Mouse (Mus musculus) limb, embryonic 11.5 days (tissue): ENCODE measurements around the gene Bmper. TPM values are rescaled to one million over a fixed set of nuclear protein-coding genes. Genes with fewer than 3 reads are reported as not detected.

Experiments
- ATAC-seq: fragments of 200-750 bp; cut with Nextera tagmentation; 2 replicates; pipeline ENCODE4 v1.8.0; 2017; ENCODE audit warnings: low read depth; ENCODE audit not compliant: insufficient number of reproducible peaks, low FRiP score, low TSS enrichment
- DNase-seq: peaks from one replicate; pipeline ENCODE4 v3.0.0-alpha.2; 2015; ENCODE audit warnings: low spot score
- H3K27ac ChIP-seq: fragments of 300-500 bp; sonication (generic); replicated peaks from 2 replicates; pipeline ENCODE4 v1.5.1; 2014; ENCODE audit warnings: low read depth, mild to moderate bottlenecking, low read length
- H3K27me3 ChIP-seq: fragments of 300-500 bp; sonication (generic); 2 replicates; pipeline ENCODE4 v1.6.1; 2014; ENCODE audit warnings: mild to moderate bottlenecking, low read length, mixed read lengths; ENCODE audit not compliant: control insufficient read depth, insufficient read depth
- H3K36me3 ChIP-seq: fragments of 300-500 bp; sonication (generic); 2 replicates; pipeline ENCODE4 v1.6.1; 2014; ENCODE audit warnings: mild to moderate bottlenecking, low read length, moderate library complexity, mixed read lengths; ENCODE audit not compliant: control insufficient read depth, insufficient read depth
- H3K4me1 ChIP-seq: fragments of 300-500 bp; sonication (generic); 2 replicates; pipeline ENCODE4 v1.6.1; 2014; ENCODE audit warnings: low read length, mixed read lengths; ENCODE audit not compliant: control insufficient read depth, insufficient read depth
- H3K4me2 ChIP-seq: fragments of 300-500 bp; sonication (generic); 2 replicates; pipeline ENCODE4 v1.6.1; 2014; ENCODE audit warnings: low read depth, mild to moderate bottlenecking, moderate library complexity; ENCODE audit not compliant: severe bottlenecking
- H3K4me3 ChIP-seq: fragments of 300-500 bp; sonication (generic); 2 replicates; pipeline ENCODE4 v1.5.1; 2014; ENCODE audit warnings: low read depth, low read length
- H3K9ac ChIP-seq: fragments of 300-500 bp; sonication (generic); 2 replicates; pipeline ENCODE4 v1.6.1; 2014; ENCODE audit warnings: mild to moderate bottlenecking, low read length
- H3K9me3 ChIP-seq: fragments of 300-500 bp; sonication (generic); 2 replicates; pipeline ENCODE4 v1.6.1; 2016; ENCODE audit warnings: low read length; ENCODE audit not compliant: control insufficient read depth
- WGBS: fragments of 180-500 bp; shearing (Covaris S2); extraction: QIAGEN DNeasy Blood & Tissue Kit; methylation state at CpG from one replicate; pipeline ENCODE4 v1.1.7; 2014; 5-methylcytosine and 5-hydroxymethylcytosine counted together
- polyA plus RNA-seq: library from polyadenylated mRNA; unstranded; fragments of >200 nt; fragmentation: Nextera tagmentation; extraction: Ambion mirVana; gene quantifications from 2 replicates; pipeline ENCODE4 v1.2.1, GENCODE M21; 2014

Gene Bmper
- polyA plus RNA-seq, 1 experiment from 2014 or later, result 4.9 TPM

- H3K4me2 ChIP-seq, result no peak overlapping the region
- H3K9me3 ChIP-seq, result no peaks in the 10 kb centered on the region
- H3K27ac ChIP-seq, result no peak overlapping the region
- no peaks in the 10 kb centered on the region for H3K36me3 ChIP-seq
- H3K4me1 ChIP-seq, result 0 out of 2 replicates have a peak, but pooled peaks cover 5% of the 10 kb centered on the region
- 73% methylated on average over 4 of the region's 4 CpGs for WGBS
- H3K4me3 ChIP-seq, result no peak overlapping the region
- no peak for DNase-seq
- no peak for ATAC-seq
- no peaks in the 10 kb centered on the region for H3K27me3 ChIP-seq
- no peak overlapping the region for H3K9ac ChIP-seq
Observed at GRCm38 (mm10) chr9:23374789-23375460, 152.0 kb downstream of the Bmper start.

GRCm38 (mm10) chr9:23377831-23378730 lies 155.2 kb downstream of the Bmper start:
- H3K9ac ChIP-seq, result no peak overlapping the region
- H3K27me3 ChIP-seq, result no peaks in the 10 kb centered on the region
- 0 out of 2 replicates have a peak, but pooled peaks cover 5% of the 10 kb centered on the region for H3K4me1 ChIP-seq
- no peak overlapping the region for H3K4me2 ChIP-seq
- DNase-seq, result no peak
- 63% methylated on average over 5 of the region's 5 CpGs for WGBS
- no peak overlapping the region for H3K4me3 ChIP-seq
- H3K9me3 ChIP-seq, result no peaks in the 10 kb centered on the region
- no peaks in the 10 kb centered on the region for H3K36me3 ChIP-seq
- H3K27ac ChIP-seq, result no peak overlapping the region
- no peak for ATAC-seq

GRCm38 (mm10) chr9:23378731-23379170 lies 155.9 kb downstream of the Bmper start:
- no peaks in the 10 kb centered on the region for H3K9me3 ChIP-seq
- no peaks in the 10 kb centered on the region for H3K27me3 ChIP-seq
- H3K36me3 ChIP-seq, result no peaks in the 10 kb centered on the region
- H3K4me1 ChIP-seq, result 0 out of 2 replicates have a peak, but pooled peaks cover 5% of the 10 kb centered on the region
- H3K4me2 ChIP-seq, result no peak overlapping the region
- 10% methylated on average over 6 of the region's 6 CpGs for WGBS
- H3K27ac ChIP-seq, result no peak overlapping the region
- ATAC-seq (peak; percentile 57; the same call in 1 of the 2 replicates), DNase-seq (peak; percentile 56)
- H3K9ac ChIP-seq, result no peak overlapping the region
- H3K4me3 ChIP-seq, result no peak overlapping the region

GRCm38 (mm10) chr9:23380171-23380835 lies 157.4 kb downstream of the Bmper start:
- Histone ChIP-seq H3K4me2 (no peak overlapping the region), H3K9ac (no peak overlapping the region), H3K27ac (no peak overlapping the region), H3K4me1 (0 out of 2 replicates have a peak, but pooled peaks cover 5% of the 10 kb centered on the region), H3K9me3 (no peaks in the 10 kb centered on the region), H3K4me3 (no peak overlapping the region), H3K27me3 (no peaks in the 10 kb centered on the region), H3K36me3 (no peaks in the 10 kb centered on the region)
- DNase-seq (no peak), ATAC-seq (no peak)
- WGBS, result 80% methylated on average over 5 of the region's 5 CpGs

GRCm38 (mm10) chr9:23383291-23383690 lies 160.4 kb downstream of the Bmper start:
- DNase-seq (no peak), ATAC-seq (no peak)
- 86% methylated on average over 8 of the region's 8 CpGs for whole genome bisulfite sequencing
- Histone ChIP-seq H3K9me3 (no peaks in the 10 kb centered on the region), H3K4me1 (peaks cover 7% of the 10 kb centered on the region; the same call in 1 of the 2 replicates), H3K27ac (no peak overlapping the region), H3K4me3 (no peak overlapping the region), H3K36me3 (no peaks in the 10 kb centered on the region), H3K9ac (no peak overlapping the region), H3K4me2 (no peak overlapping the region), H3K27me3 (no peaks in the 10 kb centered on the region)

GRCm38 (mm10) chr9:23383837-23384236 lies 161.0 kb downstream of the Bmper start:
- DNase-seq (no peak), ATAC-seq (no peak)
- H3K4me1 ChIP-seq, result peaks cover 5% of the 10 kb centered on the region; the same call in 1 of the 2 replicates
- no peaks in the 10 kb centered on the region for H3K36me3 ChIP-seq
- no peak overlapping the region for H3K27ac ChIP-seq
- H3K4me2 ChIP-seq, result no peak overlapping the region
- H3K9ac ChIP-seq, result no peak overlapping the region
- no peaks in the 10 kb centered on the region for H3K9me3 ChIP-seq
- no peaks in the 10 kb centered on the region for H3K27me3 ChIP-seq
- no peak overlapping the region for H3K4me3 ChIP-seq
- 92% methylated on average over 1 of the region's 1 CpGs for WGBS

GRCm38 (mm10) chr9:23384880-23385279 lies 162.0 kb downstream of the Bmper start:
- no peak overlapping the region for H3K27ac ChIP-seq
- no peaks in the 10 kb centered on the region for H3K9me3 ChIP-seq
- WGBS, result 79% methylated on average over 3 of the region's 3 CpGs
- H3K9ac ChIP-seq, result no peak overlapping the region
- H3K4me3 ChIP-seq, result no peak overlapping the region
- H3K4me2 ChIP-seq, result no peak overlapping the region
- no peaks in the 10 kb centered on the region for H3K36me3 ChIP-seq
- no peak for DNase-seq
- H3K4me1 ChIP-seq, result peaks cover 3% of the 10 kb centered on the region; the same call in 1 of the 2 replicates
- no peaks in the 10 kb centered on the region for H3K27me3 ChIP-seq
- ATAC-seq, result no peak

GRCm38 (mm10) chr9:23386201-23386600 lies 163.3 kb downstream of the Bmper start:
- no peak overlapping the region for H3K27ac ChIP-seq
- no peak overlapping the region for H3K4me2 ChIP-seq
- no peaks in the 10 kb centered on the region for H3K9me3 ChIP-seq
- peaks cover 3% of the 10 kb centered on the region; the same call in 1 of the 2 replicates for H3K4me1 ChIP-seq
- H3K4me3 ChIP-seq, result no peak overlapping the region
- ATAC-seq, result no peak
- no peak overlapping the region for H3K9ac ChIP-seq
- 71% methylated on average over 3 of the region's 3 CpGs for WGBS
- H3K36me3 ChIP-seq, result no peaks in the 10 kb centered on the region
- no peak for DNase-seq
- no peaks in the 10 kb centered on the region for H3K27me3 ChIP-seq
